Mouse (Mus musculus): ENCODE measurements at regions not wholly inside any gene's neighbourhood (a gene's known extent, or its start where the extent isn't known, plus 50 kb on each side); places are given as distances from the start of the nearest gene placed in this dataset.

GRCm38 (mm10) chr3:147896751-147897150 lies 1044.6 kb downstream of the Ttll7 start:
- TF ChIP-seq CTCF (IDR thresholded peaks at IDR 0.05; ENCODE audit: borderline replicate concordance, insufficient read depth, low read depth, low read length) (no peak), POLR2A (IDR thresholded peaks at IDR 0.05; ENCODE audit: borderline replicate concordance, insufficient read depth, low read length) (no peak)

All from cerebellum, adult 2 months (tissue).